Mouse (Mus musculus) ES-E14 (cell line): ENCODE data around the gene Aftph.

Experiments
- CHD2 ChIP-seq: IDR thresholded peaks from 2 replicates; pipeline ENCODE4 v1.6.1; 2014; ENCODE audit warnings: mild to moderate bottlenecking, low read depth, low read length, inconsistent platforms
- ZC3H11A ChIP-seq: IDR thresholded peaks from 2 replicates; pipeline ENCODE4 v1.6.1; 2012; ENCODE audit warnings: low read depth, mild to moderate bottlenecking, inconsistent platforms, low read length, borderline replicate concordance

DNA sequence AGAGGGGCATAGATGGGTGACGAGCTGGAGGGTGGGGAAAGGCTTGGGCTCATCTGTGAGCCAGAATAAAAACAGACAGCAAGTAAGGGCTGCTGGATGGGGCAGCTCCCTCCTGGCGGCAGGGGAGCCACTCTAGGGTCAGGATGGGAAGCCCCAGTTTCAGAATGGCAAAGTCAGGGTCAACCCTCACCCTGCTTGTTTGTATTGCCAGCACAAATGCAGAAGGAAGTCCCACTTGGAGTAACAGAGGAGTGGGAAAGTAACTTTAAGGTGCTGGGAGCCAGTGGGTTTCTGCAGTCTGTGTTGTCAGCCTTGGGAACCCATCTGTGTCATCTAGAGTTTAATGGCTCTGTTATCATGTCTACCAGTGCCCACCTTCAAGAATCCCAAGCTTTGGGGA, 62.0 kb downstream of the Aftph start:
- TF ChIP-seq ZC3H11A (no peak), CHD2 (no peak)
